Mouse (Mus musculus): ENCODE data around the gene Ckap4.

- TF ChIP-seq CTCF (IDR thresholded peaks at IDR 0.05; ENCODE audit: extremely low read depth, insufficient read depth, insufficient read length, insufficient replicate concordance) (no peak), POLR2A (IDR thresholded peaks at IDR 0.05; ENCODE audit: low read depth, low read length) (no peak)
These were observed 42.1 kb upstream of the Ckap4 start for GRCm38 (mm10) chr10:84576029-84576394.
